In genomic region chr10:69705806-69706768, GRCm38 (mm10) we compare ENCODE assay signal across 8 mouse cellular contexts.
A peak's percentile ranks its signal among the peaks of the same experiment; 100 is the strongest.
DNase-seq lines count a peak whose midpoint lies in the region; ATAC-seq and TF ChIP-seq lines count a peak whose summit lies in the region.

No protein-coding gene starts in this region.

- peak; percentile 30 for DNase-seq in heart, adult 11 months
- DNase-seq in heart, postnatal 25 days (ENCODE audit: low spot score) = no peak
- DNase-seq in brain, embryonic 14.5 days (ENCODE audit: low read depth) = peak; percentile 85
- DNase-seq in mesoderm, embryonic 11.5 days (ENCODE audit: low read depth, low spot score) = peak; percentile 48

- peak overlapping the region; percentile 42 for H3K4me3 ChIP-seq in forebrain, embryonic 12.5 days (replicated peaks)

- TF ChIP-seq CTCF in brain, embryonic 14.5 days (IDR thresholded peaks at IDR 0.05; ENCODE audit: borderline replicate concordance, extremely low read depth, insufficient read depth, insufficient read length) = no peak

- intact Hi-C loops in heart, postnatal 25 days (cut with DNase I) = no loop called here

- peak overlapping the region; percentile 68 for H3K9ac ChIP-seq in forebrain, embryonic 12.5 days

- H3K4me2 ChIP-seq in forebrain, embryonic 12.5 days = peak overlapping the region; percentile 57

- no peak for TF ChIP-seq POLR2A in brain, embryonic 14.5 days (IDR thresholded peaks at IDR 0.05; ENCODE audit: borderline replicate concordance, extremely low read depth, insufficient read depth, insufficient read length, poor library complexity, severe bottlenecking)

- H3K9me3 ChIP-seq in forebrain, embryonic 12.5 days = no peaks in the 10 kb centered on the region

- H3K27me3 ChIP-seq in forebrain, embryonic 12.5 days = no peaks in the 10 kb centered on the region

- peaks cover 41% of the 10 kb centered on the region for H3K4me1 ChIP-seq in forebrain, embryonic 12.5 days

- WGBS in forebrain, embryonic 12.5 days = 3% methylated on average over 17 of the region's 17 CpGs

- H3K27ac ChIP-seq in forebrain, embryonic 12.5 days = peak overlapping the region; percentile 84

- ATAC-seq in forebrain, embryonic 12.5 days (ENCODE audit: low FRiP score) = peak; percentile 81
- no peak for ATAC-seq in activated CD4-positive, CD25-positive, alpha-beta regulatory T cell, adult 4 months
- no peak for ATAC-seq in inflammation-experienced regulatory T-cells, adult 6 months
- no peak for ATAC-seq in monocyte, adult 5-6 weeks (replicated peaks; ENCODE audit: insufficient number of reproducible peaks, low FRiP score, low TSS enrichment, poor library complexity, severe bottlenecking)

- no peaks in the 10 kb centered on the region for H3K36me3 ChIP-seq in forebrain, embryonic 12.5 days (replicated peaks)
